Mouse (Mus musculus) hindbrain, embryonic 12.5 days (tissue): ENCODE data around the gene Snx19. TPM values are rescaled to one million over a fixed set of nuclear protein-coding genes. Genes with fewer than 3 reads are reported as not detected.
A peak's percentile ranks its signal among the peaks of the same experiment; 100 is the strongest.

ENCODE experiments used
- ATAC-seq: fragments of 200-750 bp; cut with Nextera tagmentation; 2 replicates; pipeline ENCODE4 v1.8.0; 2017; ENCODE audit warnings: moderate TSS enrichment; ENCODE audit not compliant: low FRiP score
- H3K27ac ChIP-seq: fragments of 300-500 bp; sonication (generic); 2 replicates; pipeline ENCODE4 v1.5.1; 2016; ENCODE audit warnings: mild to moderate bottlenecking
- H3K27me3 ChIP-seq: fragments of 300-500 bp; sonication (generic); 2 replicates; pipeline ENCODE4 v1.6.1; 2016; ENCODE audit warnings: mild to moderate bottlenecking
- H3K36me3 ChIP-seq: fragments of 300-500 bp; sonication (generic); 2 replicates; pipeline ENCODE4 v1.6.1; 2016; ENCODE audit warnings: mild to moderate bottlenecking
- H3K4me1 ChIP-seq: fragments of 300-500 bp; sonication (generic); 2 replicates; pipeline ENCODE4 v1.6.1; 2016
- H3K4me2 ChIP-seq: fragments of 300-500 bp; sonication (generic); replicated peaks from 2 replicates; pipeline ENCODE4 v1.6.1; 2016; ENCODE audit warnings: mild to moderate bottlenecking
- H3K4me3 ChIP-seq: fragments of 300-500 bp; sonication (generic); 2 replicates; pipeline ENCODE4 v1.5.1; 2016; ENCODE audit warnings: mild to moderate bottlenecking
- H3K9ac ChIP-seq: fragments of 300-500 bp; sonication (generic); 2 replicates; pipeline ENCODE4 v1.6.1; 2016; ENCODE audit warnings: mild to moderate bottlenecking, moderate library complexity
- H3K9me3 ChIP-seq: fragments of 300-500 bp; sonication (generic); replicated peaks from 2 replicates; pipeline ENCODE4 v1.6.1; 2016; ENCODE audit warnings: mild to moderate bottlenecking
- WGBS: fragments of 180-500 bp; shearing (Covaris S2); methylation state at CpG from one replicate; pipeline ENCODE4 v1.1.7; 2016; 5-methylcytosine and 5-hydroxymethylcytosine counted together
- polyA plus RNA-seq: library from polyadenylated mRNA; unstranded; fragments of >200 nt; fragmentation: Nextera tagmentation; extraction: Ambion mirVana; gene quantifications from 2 replicates; pipeline ENCODE4 v1.2.1, GENCODE M21; 2016

The Snx19 gene
- 28.0 and 31.1 TPM in 2 replicates for polyA plus RNA-seq

GRCm38 (mm10) chr9:30426882-30427632 lies at the start of gene Snx19:
Gene Snx19 (plus strand): TSS chr9:30427108.
- ATAC-seq: peak; percentile 97
- Histone ChIP-seq H3K27me3 (no peaks in the 10 kb centered on the region; the same call in 1 of the 2 replicates), H3K36me3 (peaks cover 5% of the 10 kb centered on the region; the same call in 1 of the 2 replicates), H3K27ac (no peak within 1 kb of the TSS), H3K4me3 (peak within 1 kb of the TSS; percentile 85), H3K4me1 (peaks cover 31% of the 10 kb centered on the region), H3K9ac (peak within 1 kb of the TSS; percentile 86), H3K9me3 (no peaks in the 10 kb centered on the region), H3K4me2 (peak within 1 kb of the TSS; percentile 79)
- 4% methylated on average over 53 of the region's 53 CpGs for WGBS

GRCm38 (mm10) chr9:30400771-30401170 lies 26.1 kb upstream of the Snx19 start:
- no peak overlapping the region for H3K4me3 ChIP-seq
- no peaks in the 10 kb centered on the region for H3K4me1 ChIP-seq
- H3K27ac ChIP-seq: no peak overlapping the region
- no peaks in the 10 kb centered on the region for H3K9me3 ChIP-seq
- H3K4me2 ChIP-seq: no peak overlapping the region
- no peak for ATAC-seq
- 67% methylated on average over 1 of the region's 1 CpGs for WGBS
- no peaks in the 10 kb centered on the region for H3K27me3 ChIP-seq
- no peaks in the 10 kb centered on the region for H3K36me3 ChIP-seq
- H3K9ac ChIP-seq: no peak overlapping the region

DNA sequence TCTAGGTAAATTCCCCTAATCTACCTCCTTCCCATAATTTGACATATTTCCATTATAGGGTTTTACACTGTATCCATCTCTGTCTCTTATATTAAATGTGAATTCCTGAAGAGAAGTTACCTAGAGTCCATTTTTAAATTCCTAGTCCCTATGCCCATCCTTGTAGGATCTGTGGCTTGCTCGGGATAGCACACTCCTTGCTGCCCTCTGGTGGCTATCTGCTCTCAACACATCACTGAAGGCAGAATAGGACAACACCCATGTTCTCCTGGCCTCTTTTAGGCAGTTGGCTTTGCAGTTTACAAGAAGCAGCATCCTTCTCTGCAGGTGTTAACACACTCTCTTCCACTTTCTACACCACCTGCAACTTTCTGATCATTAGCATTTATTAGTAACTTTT lies 4.0 kb upstream of the Snx19 start:
- 10% methylated on average over 1 of the region's 1 CpGs for WGBS

GRCm38 (mm10) chr9:30425178-30425577 lies 1.7 kb upstream of the Snx19 start:
- Histone ChIP-seq H3K27me3 (no peaks in the 10 kb centered on the region; the same call in 1 of the 2 replicates), H3K4me2 (no peak overlapping the region), H3K9ac (no peak overlapping the region), H3K4me3 (no peak overlapping the region), H3K9me3 (no peaks in the 10 kb centered on the region), H3K36me3 (peaks cover 3% of the 10 kb centered on the region; the same call in 1 of the 2 replicates), H3K27ac (no peak overlapping the region), H3K4me1 (peaks cover 25% of the 10 kb centered on the region)
- WGBS: 84% methylated on average over 7 of the region's 7 CpGs
- ATAC-seq: no peak

More for the DNA sequence above, 4.0 kb upstream of the Snx19 start:
- H3K27me3 ChIP-seq: no peaks in the 10 kb centered on the region; the same call in 1 of the 2 replicates
- no peak overlapping the region for H3K4me3 ChIP-seq
- ATAC-seq: no peak
- no peak overlapping the region for H3K4me2 ChIP-seq
- H3K27ac ChIP-seq: no peak overlapping the region
- H3K4me1 ChIP-seq: peaks cover 7% of the 10 kb centered on the region
- H3K36me3 ChIP-seq: no peaks in the 10 kb centered on the region
- no peak overlapping the region for H3K9ac ChIP-seq
- H3K9me3 ChIP-seq: no peaks in the 10 kb centered on the region

GRCm38 (mm10) chr9:30428231-30428630 lies 1.3 kb downstream of the Snx19 start:
- Histone ChIP-seq H3K27ac (no peak overlapping the region), H3K27me3 (no peaks in the 10 kb centered on the region; the same call in 1 of the 2 replicates), H3K36me3 (peaks cover 12% of the 10 kb centered on the region), H3K9ac (0 out of 2 replicates have a peak overlapping the region, but pooled peaks have one; percentile 86), H3K9me3 (no peaks in the 10 kb centered on the region), H3K4me3 (no peak overlapping the region), H3K4me2 (peak overlapping the region; percentile 79), H3K4me1 (peaks cover 31% of the 10 kb centered on the region)
- 93% methylated on average over 5 of the region's 5 CpGs for WGBS
- ATAC-seq: no peak

GRCm38 (mm10) chr9:30430447-30430846 lies 3.5 kb downstream of the Snx19 start:
- Histone ChIP-seq H3K27ac (no peak overlapping the region), H3K9ac (no peak overlapping the region), H3K36me3 (peaks cover 27% of the 10 kb centered on the region), H3K4me2 (no peak overlapping the region), H3K27me3 (no peaks in the 10 kb centered on the region), H3K9me3 (no peaks in the 10 kb centered on the region), H3K4me3 (no peak overlapping the region), H3K4me1 (peaks cover 31% of the 10 kb centered on the region)
- WGBS: 80% methylated on average over 5 of the region's 5 CpGs
- no peak for ATAC-seq

DNA sequence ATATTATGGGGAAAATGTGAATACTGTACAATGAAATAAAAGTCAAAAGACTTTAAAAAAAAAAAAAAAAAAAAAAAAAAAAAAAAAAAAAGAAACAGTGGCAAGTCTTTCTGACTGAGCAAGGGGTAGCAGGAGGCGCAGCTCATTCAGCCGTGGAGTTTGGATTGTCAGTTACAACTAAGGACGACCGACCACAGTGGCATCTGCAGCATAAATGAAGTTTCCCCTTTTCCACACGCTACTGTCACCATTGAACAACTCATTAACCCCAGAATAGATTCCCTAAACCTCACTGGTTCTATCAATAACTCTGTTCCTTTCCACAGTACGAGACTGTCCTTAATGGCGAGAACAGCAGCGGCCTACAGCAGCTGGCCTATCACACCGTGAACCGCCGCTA lies 5.0 kb downstream of the Snx19 start:
- H3K4me3 ChIP-seq: no peak overlapping the region
- H3K9ac ChIP-seq: no peak overlapping the region
- H3K27me3 ChIP-seq: no peaks in the 10 kb centered on the region
- 88% methylated on average over 11 of the region's 11 CpGs for WGBS
- ATAC-seq: no peak
- peaks cover 31% of the 10 kb centered on the region for H3K4me1 ChIP-seq
- H3K27ac ChIP-seq: no peak overlapping the region
- no peaks in the 10 kb centered on the region for H3K9me3 ChIP-seq
- H3K4me2 ChIP-seq: no peak overlapping the region
- peaks cover 42% of the 10 kb centered on the region for H3K36me3 ChIP-seq

- Histone ChIP-seq H3K36me3 (peaks cover 53% of the 10 kb centered on the region), H3K27ac (no peak overlapping the region), H3K9ac (no peak overlapping the region), H3K4me1 (peaks cover 15% of the 10 kb centered on the region), H3K4me3 (no peak overlapping the region), H3K4me2 (no peak overlapping the region), H3K9me3 (no peaks in the 10 kb centered on the region), H3K27me3 (no peaks in the 10 kb centered on the region)
- WGBS: 92% methylated on average over 4 of the region's 4 CpGs
- ATAC-seq: no peak
Measured at GRCm38 (mm10) chr9:30433914-30434313, 7.0 kb downstream of the Snx19 start.

DNA sequence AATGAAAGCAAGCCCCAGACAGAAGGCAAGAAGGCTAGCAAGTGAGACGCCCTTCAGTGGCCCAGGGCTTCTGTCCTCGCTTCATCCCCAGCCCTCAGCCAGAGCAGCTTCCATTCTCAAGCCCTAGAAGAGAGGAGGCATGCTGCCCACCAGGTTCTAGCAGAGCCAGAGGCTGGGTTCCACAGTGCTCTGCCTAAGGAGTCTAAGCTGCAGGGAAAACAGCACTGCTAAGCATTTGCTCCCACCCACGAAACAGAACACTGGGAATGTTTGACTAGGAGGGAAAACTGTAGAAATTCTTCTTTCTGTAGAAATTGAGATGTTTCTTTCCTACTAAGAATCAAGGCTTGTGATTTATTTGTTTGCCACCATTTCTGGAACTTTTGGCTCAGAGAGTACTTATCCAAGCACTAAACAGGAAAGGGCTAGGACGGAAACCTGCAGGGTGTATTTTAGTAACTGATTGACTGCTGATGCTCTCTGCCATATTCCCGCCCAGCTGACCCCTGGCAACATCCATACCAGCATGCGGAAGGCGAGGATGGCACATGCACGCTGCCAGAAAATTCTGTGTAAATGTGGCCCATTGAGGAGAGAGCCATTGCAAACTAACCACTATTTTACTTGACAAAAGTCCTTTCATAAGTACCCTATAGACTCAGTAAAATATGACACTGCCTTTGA lies 9.1 kb downstream of the Snx19 start:
- Histone ChIP-seq H3K36me3 (peaks cover 70% of the 10 kb centered on the region), H3K9ac (no peak overlapping the region), H3K27ac (no peak overlapping the region), H3K4me2 (no peak overlapping the region), H3K4me1 (no peaks in the 10 kb centered on the region), H3K27me3 (no peaks in the 10 kb centered on the region), H3K9me3 (no peaks in the 10 kb centered on the region), H3K4me3 (no peak overlapping the region)
- no peak for ATAC-seq
- WGBS: 92% methylated on average over 8 of the region's 8 CpGs

GRCm38 (mm10) chr9:30438505-30438904 lies 11.6 kb downstream of the Snx19 start:
- H3K4me2 ChIP-seq: no peak overlapping the region
- H3K4me1 ChIP-seq: no peaks in the 10 kb centered on the region
- no peak overlapping the region for H3K4me3 ChIP-seq
- H3K27me3 ChIP-seq: no peaks in the 10 kb centered on the region
- no peak overlapping the region for H3K9ac ChIP-seq
- WGBS: 55% methylated on average over 3 of the region's 3 CpGs
- no peaks in the 10 kb centered on the region for H3K9me3 ChIP-seq
- H3K36me3 ChIP-seq: peaks cover 69% of the 10 kb centered on the region
- ATAC-seq: no peak
- no peak overlapping the region for H3K27ac ChIP-seq

DNA sequence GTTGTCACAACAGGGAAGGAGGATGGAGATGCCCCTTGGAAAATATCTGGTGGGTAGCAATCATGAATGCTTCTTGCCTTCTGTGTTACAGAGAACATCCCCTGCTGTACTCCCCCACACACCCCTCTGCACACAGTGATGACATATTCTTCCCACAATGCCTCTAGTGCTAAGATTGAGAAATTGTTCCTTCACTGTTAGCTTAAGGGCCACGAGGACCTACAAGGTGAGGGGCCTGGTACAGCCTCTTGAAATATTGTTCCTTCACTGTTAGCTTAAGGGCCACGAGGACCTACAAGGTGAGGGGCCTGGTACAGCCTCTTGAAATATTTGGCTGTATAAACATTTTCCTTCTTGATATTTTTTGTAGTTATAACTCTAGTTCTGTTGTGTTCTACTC lies 14.9 kb downstream of the Snx19 start:
- H3K4me1 ChIP-seq: no peaks in the 10 kb centered on the region
- no peaks in the 10 kb centered on the region for H3K27me3 ChIP-seq
- no peak for ATAC-seq
- H3K4me2 ChIP-seq: no peak overlapping the region
- H3K36me3 ChIP-seq: peaks cover 67% of the 10 kb centered on the region
- no peak overlapping the region for H3K4me3 ChIP-seq
- H3K27ac ChIP-seq: no peak overlapping the region
- H3K9me3 ChIP-seq: no peaks in the 10 kb centered on the region
- WGBS: 93% methylated on average over 2 of the region's 2 CpGs
- no peak overlapping the region for H3K9ac ChIP-seq

- Histone ChIP-seq H3K4me1 (no peaks in the 10 kb centered on the region), H3K4me2 (no peak overlapping the region), H3K36me3 (peaks cover 52% of the 10 kb centered on the region), H3K9me3 (no peaks in the 10 kb centered on the region), H3K27me3 (no peaks in the 10 kb centered on the region), H3K4me3 (no peak overlapping the region), H3K27ac (no peak overlapping the region), H3K9ac (no peak overlapping the region)
- WGBS: 87% methylated on average over 14 of the region's 14 CpGs
- ATAC-seq: no peak
Measured at GRCm38 (mm10) chr9:30445232-30446085, 18.6 kb downstream of the Snx19 start.
